Mouse (Mus musculus) urinary bladder, postnatal 10 days (tissue): ENCODE data around the gene Dpyd.

Experiments
- DNase-seq: peaks from one replicate; pipeline ENCODE4 v3.0.0; 2022; ENCODE audit warnings: low spot score

Gene Dpyd

GRCm38 (mm10) chr3:118561554-118562310, at the start of gene Dpyd:
Gene Dpyd (plus strand): TSS chr3:118562129.
- peak; percentile 26 for DNase-seq

DNA sequence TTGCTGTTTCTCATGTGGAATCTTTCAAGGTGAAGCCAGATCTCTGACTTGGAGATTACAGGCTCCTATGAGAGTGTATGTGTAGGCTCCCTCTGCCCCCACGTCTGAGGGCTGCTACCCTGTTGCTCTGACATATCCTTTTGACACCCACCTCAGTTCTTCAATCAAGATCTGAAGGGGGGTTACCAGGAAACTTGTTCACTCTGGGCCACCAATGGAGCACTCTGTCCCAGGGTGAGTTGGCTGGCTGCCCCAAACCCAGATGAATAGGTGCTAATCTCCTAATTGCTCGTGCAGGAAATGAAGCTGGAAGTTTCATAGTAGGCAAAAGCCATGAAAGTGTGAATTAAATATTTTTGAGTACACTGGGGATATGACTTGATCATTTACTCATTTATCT, 24.3 kb upstream of the Dpyd start:
- DNase-seq: no peak

- DNase-seq: no peak
These were observed 20.2 kb upstream of the Dpyd start for GRCm38 (mm10) chr3:118541766-118542165.

- DNase-seq: no peak
These were observed 14.2 kb upstream of the Dpyd start for GRCm38 (mm10) chr3:118547551-118548210.

- DNase-seq: no peak
These were observed 4.3 kb upstream of the Dpyd start for GRCm38 (mm10) chr3:118557605-118558004.

- no peak for DNase-seq
These were observed 2.0 kb upstream of the Dpyd start for GRCm38 (mm10) chr3:118559936-118560335.

GRCm38 (mm10) chr3:118562311-118562671, 362 bp downstream of the Dpyd start:
- DNase-seq: no peak

DNA sequence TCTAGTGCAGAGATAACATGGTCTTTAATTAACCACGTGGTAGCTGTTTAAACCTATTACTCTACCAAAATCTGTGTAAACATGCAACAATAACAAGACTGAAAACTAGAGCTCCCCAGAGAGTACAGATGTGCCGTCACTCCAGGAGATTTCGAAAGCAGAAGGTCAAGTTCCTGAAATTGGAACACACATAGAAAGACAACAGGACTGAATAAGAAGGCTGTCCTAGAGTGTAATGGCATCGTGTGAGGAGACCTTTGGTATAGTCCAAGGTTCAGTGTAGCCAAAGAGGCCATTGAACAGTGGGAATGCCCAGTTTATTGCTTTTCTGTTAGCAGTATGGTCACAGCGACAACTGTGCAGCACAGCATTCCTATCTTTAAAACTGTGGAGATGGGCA, 4.8 kb downstream of the Dpyd start:
- no peak for DNase-seq

- DNase-seq: no peak
These were observed 8.3 kb downstream of the Dpyd start for GRCm38 (mm10) chr3:118570197-118570596.

- DNase-seq: no peak
These were observed 28.6 kb downstream of the Dpyd start for GRCm38 (mm10) chr3:118590559-118590958.

- DNase-seq: no peak
These were observed 32.9 kb downstream of the Dpyd start for GRCm38 (mm10) chr3:118594864-118595263.

GRCm38 (mm10) chr3:118595693-118596092, 33.8 kb downstream of the Dpyd start:
- no peak for DNase-seq

DNA sequence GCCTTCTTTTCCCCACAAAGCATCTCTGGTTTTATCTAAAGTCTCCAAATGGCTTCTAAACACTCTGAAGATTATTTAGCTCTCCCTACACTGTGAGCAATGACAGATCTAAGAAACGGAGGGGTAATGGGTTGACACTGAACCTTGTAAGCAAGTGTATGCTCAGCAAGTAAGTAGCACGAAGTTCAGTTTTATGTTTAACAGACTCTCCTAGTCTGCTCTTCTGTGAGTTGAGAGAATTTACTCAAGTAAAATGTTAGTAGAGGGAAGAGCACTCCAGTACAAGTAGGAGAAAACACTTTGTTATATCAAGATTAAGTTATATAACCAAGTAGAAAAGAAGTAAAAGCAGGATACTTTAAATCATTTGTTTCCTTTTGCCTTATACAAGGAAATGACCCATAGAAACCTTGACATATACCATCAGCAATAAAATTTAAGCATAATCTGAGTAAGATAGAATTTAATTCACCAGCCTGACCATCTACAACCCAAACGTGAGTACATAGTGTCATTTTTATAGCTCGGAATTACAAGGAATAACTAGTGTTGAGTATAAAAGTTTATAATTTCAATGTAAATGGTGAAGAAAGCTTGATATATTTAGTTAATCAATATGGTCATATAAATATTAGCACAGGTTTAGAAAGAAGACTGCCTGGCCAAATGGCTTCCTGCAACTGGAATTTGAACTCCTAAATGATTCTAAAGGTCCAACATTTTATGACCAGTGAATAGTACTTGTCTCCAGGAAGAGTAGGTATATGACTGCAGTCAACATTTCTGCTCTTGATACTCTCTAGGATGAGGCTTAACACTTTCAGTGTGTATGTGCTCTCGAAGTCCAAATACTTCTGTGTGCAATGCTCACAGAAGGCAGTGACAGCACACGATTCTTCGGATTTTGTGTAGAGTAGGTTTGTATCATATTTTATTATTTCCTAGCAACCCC, 40.0 kb downstream of the Dpyd start:
- DNase-seq: no peak

GRCm38 (mm10) chr3:118608708-118609107, 46.8 kb downstream of the Dpyd start:
- DNase-seq: no peak

- DNase-seq: no peak
These were observed 64.8 kb downstream of the Dpyd start for GRCm38 (mm10) chr3:118626455-118627375.

DNA sequence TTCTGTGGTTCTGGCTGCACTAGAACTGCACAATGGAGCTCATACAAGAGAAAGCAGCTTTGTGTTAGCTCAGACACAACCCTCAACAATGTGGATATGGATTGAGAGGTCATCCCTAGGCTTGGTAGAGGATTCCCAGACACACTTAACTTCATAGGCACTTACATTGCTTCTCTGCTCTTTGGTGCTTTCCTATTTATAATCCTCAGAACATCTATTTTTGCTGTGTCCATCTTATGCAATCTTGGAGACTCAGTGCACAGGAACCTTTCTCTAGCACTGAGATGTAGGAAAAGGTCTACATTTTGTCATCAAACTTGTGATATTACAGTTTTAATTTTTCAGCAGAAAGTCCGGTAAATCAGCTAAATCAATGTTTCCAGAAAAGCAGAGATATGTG, 67.8 kb downstream of the Dpyd start:
- DNase-seq: no peak

DNA sequence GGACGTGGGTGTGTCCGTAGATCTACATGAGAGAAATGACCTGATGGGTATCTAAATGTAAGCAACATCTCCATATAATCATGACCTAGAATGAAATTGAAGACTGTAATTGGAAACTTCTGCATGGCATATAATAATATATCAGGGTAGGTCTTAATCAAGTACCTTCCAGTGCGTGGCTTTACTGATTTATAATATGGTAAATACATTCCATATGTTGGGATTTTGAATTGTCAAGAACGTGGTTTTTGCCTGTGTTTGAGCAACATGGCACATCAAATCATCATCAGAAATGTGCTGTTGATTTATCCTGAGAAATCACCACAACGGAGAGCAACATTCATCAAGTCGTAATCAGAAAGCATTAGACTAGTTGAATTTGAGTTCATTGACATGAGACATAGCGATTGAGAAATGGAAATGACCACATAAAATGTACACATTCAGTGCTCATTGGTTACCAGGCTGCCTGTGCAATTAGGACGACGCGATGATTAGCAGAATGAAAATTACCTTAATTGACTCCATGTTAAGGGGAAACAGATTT, 84.2 kb downstream of the Dpyd start:
- no peak for DNase-seq

GRCm38 (mm10) chr3:118663987-118664692, 102.2 kb downstream of the Dpyd start:
- no peak for DNase-seq

GRCm38 (mm10) chr3:118674121-118674745, 112.3 kb downstream of the Dpyd start:
- DNase-seq: no peak

- no peak for DNase-seq
These were observed 113.5 kb downstream of the Dpyd start for GRCm38 (mm10) chr3:118675441-118675840.
